Mouse (Mus musculus): ENCODE results near the gene Pde6d. TPM values are rescaled to one million over a fixed set of nuclear protein-coding genes. Genes with fewer than 3 reads are reported as not detected.

Pde6d gene
- total RNA-seq, 2 experiments from 2014 or later = 17.2 to 38.8 TPM

- no peak for ATAC-seq (ENCODE audit: poor library complexity, severe bottlenecking)
Measured at GRCm38 (mm10) chr1:86504697-86505421, 77.6 kb downstream of the Pde6d start.

- peak; percentile 72 for ATAC-seq (ENCODE audit: poor library complexity, severe bottlenecking)
Measured at GRCm38 (mm10) chr1:86503906-86504696, 78.3 kb downstream of the Pde6d start.

GRCm38 (mm10) chr1:86503165-86503747 lies 79.2 kb downstream of the Pde6d start:
- ATAC-seq (ENCODE audit: poor library complexity, severe bottlenecking) = peak; percentile 54

GRCm38 (mm10) chr1:86502221-86503048 lies 80.0 kb downstream of the Pde6d start:
- ATAC-seq (ENCODE audit: poor library complexity, severe bottlenecking) = no peak

- ATAC-seq (ENCODE audit: poor library complexity, severe bottlenecking) = peak; percentile 34
Measured at GRCm38 (mm10) chr1:86501559-86501958, 80.9 kb downstream of the Pde6d start.

GRCm38 (mm10) chr1:86501114-86501532 lies 81.3 kb downstream of the Pde6d start:
- ATAC-seq (ENCODE audit: poor library complexity, severe bottlenecking) = no peak

- no peak for ATAC-seq (ENCODE audit: poor library complexity, severe bottlenecking)
Measured at GRCm38 (mm10) chr1:86500681-86501080, 81.7 kb downstream of the Pde6d start.

GRCm38 (mm10) chr1:86499903-86500302 lies 82.5 kb downstream of the Pde6d start:
- peak; percentile 35 for ATAC-seq (ENCODE audit: poor library complexity, severe bottlenecking)

GRCm38 (mm10) chr1:86498611-86499010 lies 83.8 kb downstream of the Pde6d start:
- no peak for ATAC-seq (ENCODE audit: poor library complexity, severe bottlenecking)

- no peak for ATAC-seq (ENCODE audit: poor library complexity, severe bottlenecking)
Measured at GRCm38 (mm10) chr1:86497986-86498385, 84.4 kb downstream of the Pde6d start.

- no peak for ATAC-seq (ENCODE audit: poor library complexity, severe bottlenecking)
Measured at GRCm38 (mm10) chr1:86497361-86497760, 85.1 kb downstream of the Pde6d start.

GRCm38 (mm10) chr1:86496340-86496739 lies 86.1 kb downstream of the Pde6d start:
- ATAC-seq (ENCODE audit: poor library complexity, severe bottlenecking) = no peak

GRCm38 (mm10) chr1:86493783-86494182 lies 88.6 kb downstream of the Pde6d start:
- ATAC-seq (ENCODE audit: poor library complexity, severe bottlenecking) = no peak

Other genes starting within 250 kb of the Pde6d start
- gene Ncl, start 223.2 kb downstream of the Pde6d start, total RNA-seq (2015) = 150 and 167 TPM in 2 replicates
- gene Ncl, start 223.2 kb downstream of the Pde6d start, total RNA-seq (2017) = 156 and 194 TPM in 2 replicates
- gene Nmur1, start 156.4 kb downstream of the Pde6d start, total RNA-seq (2015) = not detected in 2 replicates
- not detected in 2 replicates for gene Nmur1, start 156.4 kb downstream of the Pde6d start, total RNA-seq (2017)
- gene Tex44, start 156.3 kb downstream of the Pde6d start, total RNA-seq (2015) = not detected in 2 replicates
- gene Tex44, start 156.3 kb downstream of the Pde6d start, total RNA-seq (2017) = not detected in 2 replicates
- gene Ptma, start 55.9 kb downstream of the Pde6d start, total RNA-seq (2015) = 3,234 and 3,618 TPM in 2 replicates
- gene Ptma, start 55.9 kb downstream of the Pde6d start, total RNA-seq (2017) = 4,288 and 4,305 TPM in 2 replicates
- gene Cops7b, start 275 bp upstream of the Pde6d start, total RNA-seq (2015) = 5.8 and 6.8 TPM in 2 replicates
- 11.8 and 30.3 TPM in 2 replicates for gene Cops7b, start 275 bp upstream of the Pde6d start, total RNA-seq (2017)
- not detected in 2 replicates for gene Nppc, start 87.9 kb upstream of the Pde6d start, total RNA-seq (2015)
- gene Nppc, start 87.9 kb upstream of the Pde6d start, total RNA-seq (2017) = not detected in 2 replicates
- 6.7 and 9.8 TPM in 2 replicates for gene Dis3l2, start 121.2 kb upstream of the Pde6d start, total RNA-seq (2015)
- 13.8 TPM in 2 replicates for gene Dis3l2, start 121.2 kb upstream of the Pde6d start, total RNA-seq (2017)